ENCODE assay signal across 8 mouse cellular contexts in the genomic region with DNA sequence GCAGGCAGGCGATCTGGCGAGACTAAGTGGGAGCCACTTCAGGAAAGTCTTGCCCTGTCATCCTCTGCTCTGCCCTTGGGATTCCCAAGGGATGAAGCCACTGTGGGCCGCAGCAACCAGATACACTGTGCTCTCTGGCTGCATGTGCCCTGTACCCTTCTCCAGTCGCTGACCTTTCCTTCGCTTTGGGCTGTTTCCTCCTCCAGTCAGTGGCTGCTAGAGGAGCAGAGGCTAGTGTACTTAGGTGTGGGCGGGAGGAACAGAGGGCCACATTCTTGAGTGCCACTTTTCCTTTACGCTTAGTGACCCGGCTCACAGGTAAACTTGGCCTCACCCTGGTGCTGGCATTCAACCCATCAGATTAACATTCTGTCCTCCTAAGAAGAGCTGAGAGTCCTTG. TPM values are rescaled to one million over a fixed set of nuclear protein-coding genes. Genes with fewer than 3 reads are reported as not detected.
DNase-seq lines count a peak whose midpoint lies in the region; ATAC-seq lines count a peak whose summit lies in the region.

No protein-coding gene starts in this region.

- DNase-seq in midbrain, embryonic 10.5 days (ENCODE audit: low spot score) = peak; percentile 30
- DNase-seq in midbrain, embryonic 14.5 days = no peak
- peak; percentile 24 to 37 for DNase-seq in kidney, postnatal 4 days
- DNase-seq in neural tube, embryonic 10.5 days (ENCODE audit: extremely low spot score, low spot score) = peak; percentile 34
- no peak for DNase-seq in B cell, adult 2 months
- no peak for DNase-seq in cerebellum, postnatal 10 days
- no peak for DNase-seq in spleen, postnatal 36 days (ENCODE audit: low spot score in 2 of 2)

- H3K27ac ChIP-seq in midbrain, embryonic 10.5 days (replicated peaks) = peak overlapping the region; percentile 78
- no peak overlapping the region for H3K27ac ChIP-seq in midbrain, embryonic 14.5 days (replicated peaks; ENCODE audit: low read depth, low read length)
- H3K27ac ChIP-seq in forebrain, embryonic 13.5 days = no peak overlapping the region

- no peak overlapping the region for H3K9ac ChIP-seq in midbrain, embryonic 14.5 days (replicated peaks; ENCODE audit: low read length)
- H3K9ac ChIP-seq in forebrain, embryonic 13.5 days = 0 out of 2 replicates have a peak overlapping the region, but pooled peaks have one; percentile 28

- H3K9me3 ChIP-seq in midbrain, embryonic 10.5 days (replicated peaks) = no peaks in the 10 kb centered on the region
- no peaks in the 10 kb centered on the region for H3K9me3 ChIP-seq in midbrain, embryonic 14.5 days (ENCODE audit: control insufficient read depth, low read length)
- no peaks in the 10 kb centered on the region for H3K9me3 ChIP-seq in forebrain, embryonic 13.5 days (replicated peaks)

- WGBS in midbrain, embryonic 10.5 days = 40% methylated on average over 8 of the region's 8 CpGs
- 43% methylated on average over 8 of the region's 8 CpGs for WGBS in midbrain, embryonic 14.5 days
- WGBS in forebrain, embryonic 13.5 days = 43% methylated on average over 8 of the region's 8 CpGs

- H3K27me3 ChIP-seq in midbrain, embryonic 10.5 days (ENCODE audit: low read depth, poor library complexity, severe bottlenecking) = peaks cover 13% of the 10 kb centered on the region; the same call in 1 of the 2 replicates
- H3K27me3 ChIP-seq in midbrain, embryonic 14.5 days (ENCODE audit: control insufficient read depth, insufficient read depth, low read length) = no peaks in the 10 kb centered on the region
- H3K27me3 ChIP-seq in forebrain, embryonic 13.5 days = no peaks in the 10 kb centered on the region

- no peak overlapping the region for H3K4me2 ChIP-seq in midbrain, embryonic 14.5 days (ENCODE audit: low read length)
- peak overlapping the region; percentile 42 for H3K4me2 ChIP-seq in forebrain, embryonic 13.5 days

- no peaks in the 10 kb centered on the region for H3K36me3 ChIP-seq in midbrain, embryonic 10.5 days
- H3K36me3 ChIP-seq in midbrain, embryonic 14.5 days (ENCODE audit: control insufficient read depth, insufficient read depth, low read length) = no peaks in the 10 kb centered on the region
- no peaks in the 10 kb centered on the region for H3K36me3 ChIP-seq in forebrain, embryonic 13.5 days (ENCODE audit: poor library complexity, severe bottlenecking)

- H3K4me3 ChIP-seq in midbrain, embryonic 10.5 days = no peak overlapping the region
- H3K4me3 ChIP-seq in midbrain, embryonic 14.5 days (replicated peaks; ENCODE audit: low read depth, low read length) = no peak overlapping the region
- H3K4me3 ChIP-seq in forebrain, embryonic 13.5 days = no peak overlapping the region

- ATAC-seq in midbrain, embryonic 14.5 days (ENCODE audit: low FRiP score, low TSS enrichment) = no peak
- ATAC-seq in forebrain, embryonic 13.5 days = no peak; the same call in 1 of the 2 replicates

- peaks cover 16% of the 10 kb centered on the region for H3K4me1 ChIP-seq in midbrain, embryonic 10.5 days
- peaks cover 8% of the 10 kb centered on the region; the same call in 1 of the 2 replicates for H3K4me1 ChIP-seq in midbrain, embryonic 14.5 days (ENCODE audit: control insufficient read depth, insufficient read depth, low read length)
- H3K4me1 ChIP-seq in forebrain, embryonic 13.5 days = peaks cover 14% of the 10 kb centered on the region

RNA-seq across cellular contexts. Expression of a gene that starts 10.6 kb away (rescaled TPM):
- 0.37 and 0.52 TPM in 2 replicates for polyA plus RNA-seq in midbrain, embryonic 10.5 days (2016; fragmentation: Nextera tagmentation; extraction: Ambion mirVana)
- 3.8 and 5.1 TPM in 2 replicates for polyA plus RNA-seq in midbrain, embryonic 14.5 days (2014; fragmentation: Nextera tagmentation; extraction: Ambion mirVana)
- polyA plus RNA-seq in forebrain, embryonic 13.5 days (2015; fragmentation: Nextera tagmentation; extraction: Ambion mirVana) = 0.56 and 0.67 TPM in 2 replicates

Comparison
In these comparisons a context has a peak if more than half of its experiments do, and no peak if none do; other contexts are left out.
1. DNase-seq: peak in midbrain, embryonic 10.5 days (single experiment), kidney, postnatal 4 days (2 of 2) and neural tube, embryonic 10.5 days (single experiment); none in midbrain, embryonic 14.5 days (single experiment), B cell, adult 2 months (0 of 2), cerebellum, postnatal 10 days (0 of 2) and spleen, postnatal 36 days (0 of 2).